Mouse (Mus musculus): ENCODE results near the gene Ifna5. TPM values are rescaled to one million over a fixed set of nuclear protein-coding genes. Genes with fewer than 3 reads are reported as not detected.
A peak's percentile ranks its signal among the peaks of the same experiment; 100 is the strongest.

Ifna5 gene
- polyA plus RNA-seq, 1 experiment = not detected

DNA sequence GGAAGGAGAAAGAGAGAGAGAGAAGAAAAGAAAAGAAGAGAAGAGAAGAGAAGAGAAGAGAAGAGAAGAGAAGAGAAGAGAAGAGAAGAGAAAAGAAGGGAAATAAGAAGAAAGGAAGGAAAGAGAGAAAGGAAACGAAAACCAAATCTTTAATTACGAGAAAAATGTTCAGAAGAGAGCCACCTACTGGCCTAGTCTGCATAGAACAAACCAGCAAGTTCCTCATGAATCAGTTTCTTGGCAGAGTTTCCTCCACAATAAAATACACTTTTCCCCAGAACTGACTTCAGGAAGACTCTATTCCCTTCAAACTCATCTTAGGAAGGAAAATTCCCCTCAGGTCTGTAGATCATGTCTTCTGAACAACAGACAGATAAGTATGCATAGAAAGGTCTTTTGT, 10.0 kb downstream of the Ifna5 start:
- DNase-seq = no peak
- TF ChIP-seq CTCF (IDR thresholded peaks at IDR 0.05; ENCODE audit: borderline replicate concordance, insufficient read depth, low read depth, low read length) = no peak
- no peak for TF ChIP-seq POLR2A (IDR thresholded peaks at IDR 0.05; ENCODE audit: borderline replicate concordance, insufficient read depth, low read length)
- H3K4me1 ChIP-seq (ENCODE audit: control insufficient read depth, insufficient read depth, low read length) = no peaks in the 10 kb centered on the region
- no peaks in the 10 kb centered on the region for H3K27me3 ChIP-seq (ENCODE audit: control insufficient read depth, insufficient read depth, low read length)
- 47% methylated on average over 2 of the region's 2 CpGs for WGBS
- no peak overlapping the region for H3K27ac ChIP-seq (ENCODE audit: insufficient read depth, low read length)
- H3K4me3 ChIP-seq (replicated peaks; ENCODE audit: insufficient read depth, low read depth, low read length) = no peak overlapping the region

DNA sequence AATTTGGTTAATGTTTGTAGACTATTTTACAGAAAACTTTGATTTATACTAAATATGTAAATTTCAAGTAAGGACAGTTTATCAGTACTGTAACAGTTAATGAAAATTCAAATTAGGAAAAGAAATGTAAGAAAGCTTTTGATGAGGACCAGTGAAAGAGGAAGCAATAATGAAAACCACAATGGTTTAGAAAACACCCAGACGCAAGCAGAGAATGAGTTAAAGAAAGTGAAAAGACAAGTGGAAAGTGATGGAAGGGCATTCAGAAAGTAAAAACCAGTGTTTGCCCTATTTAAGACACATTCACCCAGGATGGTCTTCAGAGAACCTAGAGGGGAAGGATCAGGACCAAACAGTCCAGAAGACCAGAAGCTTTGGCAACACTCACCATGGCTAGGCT, 14.4 kb downstream of the Ifna5 start, which contains the start of gene Ifna1:
Gene Ifna1 (plus strand): TSS at position 390 of the 400 bp plus-strand sequence.
- no peak for DNase-seq
- H3K4me3 ChIP-seq (replicated peaks; ENCODE audit: insufficient read depth, low read depth, low read length) = no peak within 1 kb of the TSS
- H3K4me1 ChIP-seq (ENCODE audit: control insufficient read depth, insufficient read depth, low read length) = no peaks in the 10 kb centered on the region
- TF ChIP-seq CTCF (IDR thresholded peaks at IDR 0.05; ENCODE audit: borderline replicate concordance, insufficient read depth, low read depth, low read length) (no peak), POLR2A (IDR thresholded peaks at IDR 0.05; ENCODE audit: borderline replicate concordance, insufficient read depth, low read length) (no peak)
- no peaks in the 10 kb centered on the region for H3K27me3 ChIP-seq (ENCODE audit: control insufficient read depth, insufficient read depth, low read length)
- no peak within 1 kb of the TSS for H3K27ac ChIP-seq (ENCODE audit: insufficient read depth, low read length)
- 91% methylated on average over 1 of the region's 1 CpGs for WGBS

DNA sequence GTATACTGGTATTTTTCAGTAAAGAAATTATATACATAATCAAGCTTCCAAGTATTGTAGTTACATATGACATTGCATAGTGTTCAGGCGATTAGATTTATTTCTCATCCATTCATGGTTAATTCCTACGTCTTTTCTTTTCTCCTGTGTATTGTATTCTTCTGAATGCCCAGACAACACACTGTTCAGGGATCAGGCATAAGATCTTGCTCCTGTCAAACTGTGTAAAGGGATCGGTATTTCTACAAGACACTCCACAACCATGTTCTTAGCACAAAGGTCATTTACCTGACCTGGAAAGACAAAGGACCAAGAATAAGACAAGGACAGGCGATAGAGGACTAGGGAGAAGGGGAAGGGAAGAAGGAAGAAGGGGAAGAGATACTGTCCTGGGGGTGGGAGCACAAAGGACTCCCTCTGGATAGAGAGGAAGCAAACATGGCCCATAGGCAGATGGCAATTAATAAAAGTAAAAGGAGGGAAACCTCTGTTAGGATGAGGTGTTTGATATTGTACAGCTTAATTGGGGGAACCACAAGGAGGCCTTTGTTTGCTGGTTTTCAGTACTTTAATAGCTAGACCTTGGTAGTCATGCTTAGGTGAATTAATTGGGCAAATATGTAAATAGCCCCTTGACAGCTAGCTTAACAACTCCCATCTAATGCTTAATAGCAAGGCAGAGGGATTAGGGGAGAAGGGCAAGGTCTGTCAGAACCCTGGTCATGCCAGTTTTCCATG, 15.9 kb downstream of the Ifna5 start:
- no peak for DNase-seq
- Histone ChIP-seq H3K27ac (ENCODE audit: insufficient read depth, low read length) (no peak overlapping the region), H3K4me3 (replicated peaks; ENCODE audit: insufficient read depth, low read depth, low read length) (no peak overlapping the region), H3K27me3 (ENCODE audit: control insufficient read depth, insufficient read depth, low read length) (no peaks in the 10 kb centered on the region), H3K4me1 (ENCODE audit: control insufficient read depth, insufficient read depth, low read length) (no peaks in the 10 kb centered on the region)
- 40% methylated on average over 4 of the region's 4 CpGs for WGBS
- TF ChIP-seq POLR2A (IDR thresholded peaks at IDR 0.05; ENCODE audit: borderline replicate concordance, insufficient read depth, low read length) = no peak
- no peak for TF ChIP-seq CTCF (IDR thresholded peaks at IDR 0.05; ENCODE audit: borderline replicate concordance, insufficient read depth, low read depth, low read length)

DNA sequence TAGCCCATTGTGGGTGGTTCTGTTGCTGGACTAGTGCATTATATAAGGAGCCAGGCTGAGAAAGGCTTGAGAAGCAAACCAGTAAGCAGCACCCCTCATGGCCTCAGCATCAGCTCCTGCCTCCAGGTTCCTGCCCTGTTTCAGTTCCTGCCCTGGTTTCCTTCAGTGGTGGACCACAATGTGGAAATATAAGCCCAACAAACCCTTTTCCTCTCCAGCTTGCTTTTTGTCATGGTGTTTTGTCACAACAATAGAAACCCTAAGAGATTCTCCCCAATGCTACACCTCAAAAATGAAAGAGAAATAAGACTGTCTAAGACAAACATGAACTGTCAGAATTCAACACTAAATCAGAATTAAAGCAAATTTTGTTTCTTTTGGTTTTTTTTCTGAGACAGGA, 23.9 kb downstream of the Ifna5 start:
- Histone ChIP-seq H3K4me1 (ENCODE audit: control insufficient read depth, insufficient read depth, low read length) (no peaks in the 10 kb centered on the region), H3K27ac (ENCODE audit: insufficient read depth, low read length) (no peak overlapping the region), H3K4me3 (replicated peaks; ENCODE audit: insufficient read depth, low read depth, low read length) (no peak overlapping the region), H3K27me3 (ENCODE audit: control insufficient read depth, insufficient read depth, low read length) (no peaks in the 10 kb centered on the region; the same call in 1 of the 2 replicates)
- no peak for DNase-seq
- TF ChIP-seq CTCF (IDR thresholded peaks at IDR 0.05; ENCODE audit: borderline replicate concordance, insufficient read depth, low read depth, low read length) (no peak), POLR2A (IDR thresholded peaks at IDR 0.05; ENCODE audit: borderline replicate concordance, insufficient read depth, low read length) (no peak)

DNA sequence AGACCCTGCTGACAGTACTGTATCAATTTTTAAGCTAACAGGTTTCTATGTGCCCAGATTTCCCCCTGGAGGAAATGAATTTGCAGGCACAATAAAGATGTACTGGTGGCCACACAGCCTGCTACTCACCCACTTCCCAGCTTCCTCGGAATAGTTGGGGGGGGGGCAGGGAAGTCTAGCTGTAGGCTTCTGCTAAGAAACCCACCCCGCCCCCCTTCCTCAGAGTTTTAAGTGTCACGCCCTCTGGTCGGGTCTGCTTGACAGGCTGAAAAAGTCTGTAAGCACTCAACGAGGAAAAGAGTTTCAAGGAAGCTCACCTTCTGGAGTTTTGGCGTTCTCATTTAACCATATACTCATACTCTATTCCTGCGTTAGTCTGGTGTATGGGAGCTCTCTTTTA, 28.0 kb downstream of the Ifna5 start:
- TF ChIP-seq POLR2A (IDR thresholded peaks at IDR 0.05; ENCODE audit: borderline replicate concordance, insufficient read depth, low read length) = no peak
- no peak for TF ChIP-seq CTCF (IDR thresholded peaks at IDR 0.05; ENCODE audit: borderline replicate concordance, insufficient read depth, low read depth, low read length)
- Histone ChIP-seq H3K27me3 (ENCODE audit: control insufficient read depth, insufficient read depth, low read length) (no peaks in the 10 kb centered on the region; the same call in 1 of the 2 replicates), H3K4me1 (ENCODE audit: control insufficient read depth, insufficient read depth, low read length) (no peaks in the 10 kb centered on the region), H3K27ac (ENCODE audit: insufficient read depth, low read length) (no peak overlapping the region), H3K4me3 (replicated peaks; ENCODE audit: insufficient read depth, low read depth, low read length) (no peak overlapping the region)
- WGBS = 13% methylated on average over 7 of the region's 7 CpGs
- DNase-seq = no peak

DNA sequence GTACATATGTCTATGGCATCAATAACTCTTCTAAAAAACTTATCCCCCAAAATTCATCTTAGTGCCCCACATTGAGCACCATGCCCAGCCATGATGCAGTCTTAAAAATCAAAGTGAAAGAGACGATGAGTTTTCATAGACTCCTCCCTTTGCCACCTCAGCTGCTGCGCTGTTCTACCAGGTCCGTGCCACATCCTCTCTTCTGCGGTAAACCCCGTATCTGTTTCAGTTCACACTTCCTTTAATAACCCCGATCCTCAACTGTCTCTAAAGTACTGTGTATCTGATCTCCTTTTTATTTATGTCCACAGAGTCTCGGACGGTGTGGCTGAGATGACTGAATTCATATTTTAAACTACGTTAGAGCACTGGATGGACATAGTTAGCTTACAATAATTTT, 29.3 kb downstream of the Ifna5 start:
- no peaks in the 10 kb centered on the region for H3K4me1 ChIP-seq (ENCODE audit: control insufficient read depth, insufficient read depth, low read length)
- TF ChIP-seq CTCF (IDR thresholded peaks at IDR 0.05; ENCODE audit: borderline replicate concordance, insufficient read depth, low read depth, low read length) (no peak), POLR2A (IDR thresholded peaks at IDR 0.05; ENCODE audit: borderline replicate concordance, insufficient read depth, low read length) (no peak)
- H3K27ac ChIP-seq (ENCODE audit: insufficient read depth, low read length) = no peak overlapping the region
- no peak for DNase-seq
- 82% methylated on average over 9 of the region's 9 CpGs for WGBS
- no peak overlapping the region for H3K4me3 ChIP-seq (replicated peaks; ENCODE audit: insufficient read depth, low read depth, low read length)
- H3K27me3 ChIP-seq (ENCODE audit: control insufficient read depth, insufficient read depth, low read length) = no peaks in the 10 kb centered on the region; the same call in 1 of the 2 replicates

DNA sequence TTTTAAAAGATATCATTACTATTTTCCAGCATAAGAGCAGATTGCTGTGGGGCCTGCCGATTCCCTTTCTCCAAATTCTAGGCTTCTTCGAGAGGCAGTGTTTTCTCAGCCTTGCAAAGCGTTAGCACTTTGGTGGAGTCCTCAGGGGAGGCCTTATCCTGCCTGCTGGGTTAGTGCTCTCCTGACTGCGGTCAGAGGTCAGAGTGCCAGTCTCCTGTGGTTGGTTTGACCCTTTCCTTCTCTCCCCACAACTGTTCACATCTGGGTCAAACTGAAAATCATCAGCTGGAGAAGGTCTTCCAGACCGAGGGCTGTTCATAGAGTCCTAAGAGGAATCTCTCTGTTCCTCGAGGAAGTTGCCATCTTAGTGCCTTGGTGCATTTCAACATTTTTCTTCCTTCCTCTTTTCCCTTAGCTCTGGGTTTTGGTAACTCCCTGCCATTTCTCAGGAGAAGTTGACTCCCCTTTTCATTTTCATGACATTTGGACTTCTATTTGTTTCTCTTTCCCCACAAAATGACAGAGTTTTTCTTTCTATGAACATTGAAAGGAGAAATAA, 29.8 kb downstream of the Ifna5 start:
- Histone ChIP-seq H3K27ac (ENCODE audit: insufficient read depth, low read length) (no peak overlapping the region), H3K27me3 (ENCODE audit: control insufficient read depth, insufficient read depth, low read length) (no peaks in the 10 kb centered on the region; the same call in 1 of the 2 replicates), H3K4me3 (replicated peaks; ENCODE audit: insufficient read depth, low read depth, low read length) (no peak overlapping the region), H3K4me1 (ENCODE audit: control insufficient read depth, insufficient read depth, low read length) (no peaks in the 10 kb centered on the region)
- DNase-seq = no peak
- TF ChIP-seq CTCF (IDR thresholded peaks at IDR 0.05; ENCODE audit: borderline replicate concordance, insufficient read depth, low read depth, low read length) (no peak), POLR2A (IDR thresholded peaks at IDR 0.05; ENCODE audit: borderline replicate concordance, insufficient read depth, low read length) (no peak)
- WGBS = 70% methylated on average over 6 of the region's 6 CpGs

DNA sequence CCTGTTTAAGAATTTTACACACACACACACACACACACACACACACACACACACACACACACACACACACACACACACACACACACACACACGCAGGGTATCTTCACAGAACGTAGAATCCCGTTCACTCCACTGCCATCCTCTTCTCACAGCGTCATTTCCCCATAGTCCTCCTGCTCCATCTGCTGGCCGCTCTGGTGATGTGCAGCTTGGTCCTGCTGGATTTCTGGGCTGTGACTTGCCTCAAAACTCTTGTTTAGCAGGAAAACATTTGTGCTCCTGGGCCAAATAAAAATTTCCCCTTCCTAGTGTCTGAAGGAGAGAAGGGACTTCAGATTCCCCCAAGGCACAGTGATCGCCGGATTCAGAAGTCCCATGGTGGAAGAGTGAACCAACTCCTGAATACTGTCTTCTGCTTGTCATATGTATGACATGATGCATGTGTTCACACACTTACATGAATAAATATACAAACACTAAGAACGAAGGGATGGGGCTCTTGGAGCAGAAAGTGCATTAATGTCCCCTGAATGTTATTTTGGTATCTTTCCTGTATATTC, 32.1 kb downstream of the Ifna5 start:
- Histone ChIP-seq H3K27me3 (ENCODE audit: control insufficient read depth, insufficient read depth, low read length) (no peaks in the 10 kb centered on the region; the same call in 1 of the 2 replicates), H3K4me3 (replicated peaks; ENCODE audit: insufficient read depth, low read depth, low read length) (peak overlapping the region; percentile 69), H3K4me1 (ENCODE audit: control insufficient read depth, insufficient read depth, low read length) (no peaks in the 10 kb centered on the region), H3K27ac (ENCODE audit: insufficient read depth, low read length) (no peak overlapping the region)
- no peak for TF ChIP-seq POLR2A (IDR thresholded peaks at IDR 0.05; ENCODE audit: borderline replicate concordance, insufficient read depth, low read length)
- TF ChIP-seq CTCF (IDR thresholded peaks at IDR 0.05; ENCODE audit: borderline replicate concordance, insufficient read depth, low read depth, low read length) = peak; percentile 89
- WGBS = 1% methylated on average over 8 of the region's 8 CpGs
- peak; percentile 59 to 72 for DNase-seq

Measured in cerebellum, adult 2 months (tissue).